Mouse (Mus musculus) lung, postnatal 36 days (tissue): ENCODE measurements around the gene Hps6.
"Not testable (repeated sequence)": the region's sequence is repeated elsewhere in the genome, so short reads cannot be mapped to it uniquely, and the experiment has no call there.

Source experiments
- DNase-seq: peaks from one replicate; pipeline ENCODE4 v3.0.0; 2022; ENCODE audit warnings: mixed read lengths

Hps6 gene

GRCm38 (mm10) chr19:46003371-46004226 lies at the start of gene Hps6:
Gene Hps6, plus strand, starts transcription at chr19:46003508.
- peak; percentile 94 for DNase-seq

GRCm38 (mm10) chr19:45956736-45957135 lies 46.6 kb upstream of the Hps6 start:
- no peak for DNase-seq

DNA sequence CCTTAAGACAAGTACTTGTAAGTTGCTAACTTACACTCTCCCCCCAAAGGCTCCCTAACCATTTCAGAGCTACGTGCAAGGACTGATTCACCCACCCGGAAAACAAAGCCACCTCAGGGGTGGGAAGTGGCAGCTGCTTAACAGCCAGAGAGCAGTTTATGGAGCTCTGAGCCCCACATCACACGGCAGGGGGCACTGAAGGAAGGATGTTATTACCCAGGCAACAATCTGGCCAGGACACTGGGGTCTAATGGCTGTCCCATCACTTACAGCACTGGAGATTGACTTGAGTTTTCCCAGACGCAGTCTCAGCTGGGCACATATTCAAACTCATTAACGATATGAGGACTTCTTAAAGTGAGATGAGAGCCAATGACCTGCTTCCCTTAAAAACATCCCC lies 42.5 kb upstream of the Hps6 start:
- no peak for DNase-seq

GRCm38 (mm10) chr19:45984379-45984778 lies 18.9 kb upstream of the Hps6 start:
- no peak for DNase-seq

- no peak for DNase-seq
Measured at GRCm38 (mm10) chr19:45988238-45988637, 15.1 kb upstream of the Hps6 start.

DNA sequence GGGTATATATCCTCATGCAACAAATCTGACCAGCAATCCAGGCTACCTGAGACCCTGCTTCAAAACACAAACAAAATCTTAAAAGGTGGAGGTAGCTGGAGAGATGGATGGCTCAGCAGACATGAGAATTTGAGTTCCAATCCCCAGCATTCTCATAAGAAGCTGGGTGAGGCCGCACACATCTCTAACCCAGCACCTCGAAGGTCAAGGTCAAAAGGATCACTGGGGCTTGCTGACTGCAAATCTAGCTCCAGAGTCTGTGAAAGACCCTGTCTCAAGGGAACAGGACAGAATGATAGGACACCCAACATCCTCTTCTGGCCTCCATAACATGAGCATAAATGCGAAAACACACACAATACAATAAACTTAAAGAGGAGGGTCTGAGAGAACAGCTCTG lies 12.1 kb upstream of the Hps6 start:
- DNase-seq: no peak

- DNase-seq: not testable (repeated sequence)
Measured at GRCm38 (mm10) chr19:45993441-45993840, 9.9 kb upstream of the Hps6 start.

DNA sequence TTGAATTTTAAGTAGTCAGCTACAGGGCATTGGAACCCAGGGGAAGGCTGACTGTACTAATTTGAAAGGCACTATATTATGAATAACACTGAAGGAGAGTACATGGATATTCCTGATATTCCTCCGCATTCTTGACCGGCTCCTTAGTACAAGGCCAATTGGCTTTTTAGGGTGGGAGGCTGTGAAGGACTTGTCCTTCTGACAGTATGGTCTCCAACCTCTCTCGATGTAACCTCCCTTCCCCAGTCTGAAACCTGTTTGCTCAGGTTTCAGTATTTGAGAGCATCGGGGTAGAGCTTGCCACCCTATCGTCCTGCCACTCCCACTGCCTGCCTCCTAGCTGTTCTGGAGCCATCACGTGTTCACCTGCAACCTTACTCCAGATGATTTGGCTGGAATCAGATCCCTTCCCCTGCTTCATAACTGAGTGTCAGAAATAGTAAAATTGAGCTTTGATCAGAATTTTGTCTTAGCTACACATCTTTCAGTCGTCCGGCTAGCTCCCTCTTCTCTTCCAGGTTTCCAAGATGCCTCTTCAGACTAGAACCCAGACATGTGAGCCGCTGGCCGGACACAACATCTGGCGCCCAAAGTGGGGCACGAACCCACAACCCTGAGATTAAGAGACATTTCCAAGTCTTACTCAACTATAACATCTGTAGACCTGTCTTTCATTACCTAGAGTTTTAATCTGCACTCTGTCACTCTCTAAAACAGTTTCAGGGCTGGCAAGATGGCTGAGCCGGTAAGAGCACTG lies 9.1 kb upstream of the Hps6 start:
- DNase-seq: no peak

GRCm38 (mm10) chr19:45997365-45997764 lies 5.9 kb upstream of the Hps6 start:
- DNase-seq: no peak

DNA sequence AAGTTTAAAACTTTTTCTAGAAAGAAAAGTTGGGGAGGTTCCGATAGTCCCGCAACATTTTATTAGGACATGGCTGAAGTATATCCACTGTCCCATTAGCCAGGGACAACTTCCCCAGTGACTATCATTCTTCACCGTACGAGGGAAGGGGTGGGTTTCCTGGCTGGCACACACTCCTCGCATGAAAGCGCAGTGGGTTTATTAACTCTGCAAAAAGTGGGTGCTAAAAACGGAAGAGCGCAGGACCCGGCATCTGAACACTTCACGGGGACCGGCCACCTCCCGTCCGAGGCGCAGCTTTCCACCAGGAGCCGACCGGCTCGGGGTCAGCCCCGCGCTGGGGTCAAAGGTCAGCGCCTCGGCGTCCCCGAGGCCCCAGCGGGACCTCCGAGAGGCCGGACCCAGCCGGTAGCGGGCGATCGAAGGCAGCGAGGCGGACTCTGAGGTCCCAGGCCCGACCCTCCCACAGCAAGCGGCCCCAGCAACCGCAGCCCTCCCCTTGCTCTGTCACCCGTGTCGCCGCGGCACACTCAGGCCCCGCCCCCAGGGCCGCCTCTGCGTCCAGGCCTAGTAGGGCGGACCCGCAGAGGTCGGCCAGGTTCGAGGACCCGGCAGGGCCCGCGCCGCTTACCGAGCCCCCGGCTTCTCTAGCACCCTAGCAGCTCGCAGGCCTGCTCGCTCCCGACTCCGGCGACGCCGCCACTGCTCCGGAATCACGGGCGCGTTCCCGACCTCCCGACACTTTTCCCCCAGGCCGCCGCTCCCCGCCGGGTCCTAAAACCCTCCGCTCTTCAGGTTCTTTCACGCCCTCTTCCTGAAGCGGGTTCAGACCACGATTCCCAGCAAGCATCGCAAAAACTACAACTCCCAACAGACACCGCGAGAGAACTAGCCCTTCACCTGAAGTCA lies 5.3 kb upstream of the Hps6 start, which contains the start of gene Armh3:
Gene Armh3 (minus strand): TSS at position 704 of the 909 bp plus-strand sequence.
- DNase-seq: peak; percentile 97

DNA sequence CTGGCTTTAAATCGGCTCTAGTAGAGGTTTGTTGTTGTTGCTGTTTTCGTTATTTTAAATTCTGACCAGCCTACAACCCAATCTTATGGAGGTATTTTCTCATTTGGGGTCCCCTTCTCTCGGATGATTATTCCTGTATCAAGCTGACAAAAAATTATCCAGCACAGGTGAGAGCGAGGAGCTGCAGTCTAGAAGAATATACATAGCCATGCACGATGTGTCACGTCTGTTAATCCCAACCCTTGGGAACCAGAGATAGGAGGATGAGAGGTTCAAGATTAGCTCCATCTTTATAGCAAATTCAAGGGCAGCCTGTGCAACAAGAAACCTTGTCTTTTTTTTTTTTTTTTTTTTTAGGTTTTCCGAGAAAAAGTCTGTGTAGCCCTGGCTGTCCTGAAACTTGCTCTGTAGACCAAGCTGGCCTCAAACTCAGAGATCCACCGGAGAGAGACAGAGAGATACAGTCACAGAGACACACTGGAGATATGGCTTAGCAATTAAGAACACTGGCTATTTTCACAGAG lies 4.6 kb upstream of the Hps6 start:
- DNase-seq: no peak

GRCm38 (mm10) chr19:45999378-45999777 lies 3.9 kb upstream of the Hps6 start:
- DNase-seq: no peak

- peak; percentile 41 for DNase-seq
Measured at GRCm38 (mm10) chr19:46002279-46002678, 1.0 kb upstream of the Hps6 start.

DNA sequence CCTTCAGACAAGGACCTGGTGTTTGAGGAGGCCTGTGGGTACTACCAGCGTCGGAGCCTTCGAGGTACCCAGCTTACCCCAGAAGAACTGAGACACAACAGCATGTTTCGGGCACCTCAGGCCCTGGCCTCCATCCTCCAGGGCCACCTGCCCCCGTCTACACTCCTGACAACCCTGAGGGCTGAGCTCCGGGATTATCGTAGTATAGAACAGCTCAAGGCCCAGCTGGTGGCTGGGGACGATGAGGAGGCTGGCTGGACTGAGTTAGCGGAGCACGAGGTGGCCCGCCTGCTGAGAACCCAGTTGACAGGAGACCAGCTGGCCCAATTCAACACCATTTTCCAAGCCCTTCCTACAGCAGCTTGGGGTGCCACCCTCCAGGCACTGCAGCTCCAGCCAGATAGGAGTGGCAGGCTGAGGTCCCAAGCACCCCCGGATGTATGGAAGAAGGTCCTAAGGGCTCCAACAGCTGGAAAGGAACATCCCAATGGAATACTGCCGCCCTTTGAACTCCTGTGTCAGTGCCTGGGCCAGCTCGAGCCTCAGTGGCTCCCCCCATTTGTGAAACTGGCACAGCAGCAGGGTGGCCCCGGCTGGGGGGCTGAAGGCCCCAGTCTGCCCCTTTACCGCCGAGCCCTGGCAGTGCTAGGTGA lies 1.6 kb downstream of the Hps6 start:
- no peak for DNase-seq

GRCm38 (mm10) chr19:46005680-46006079 lies 2.4 kb downstream of the Hps6 start:
- DNase-seq: no peak

DNA sequence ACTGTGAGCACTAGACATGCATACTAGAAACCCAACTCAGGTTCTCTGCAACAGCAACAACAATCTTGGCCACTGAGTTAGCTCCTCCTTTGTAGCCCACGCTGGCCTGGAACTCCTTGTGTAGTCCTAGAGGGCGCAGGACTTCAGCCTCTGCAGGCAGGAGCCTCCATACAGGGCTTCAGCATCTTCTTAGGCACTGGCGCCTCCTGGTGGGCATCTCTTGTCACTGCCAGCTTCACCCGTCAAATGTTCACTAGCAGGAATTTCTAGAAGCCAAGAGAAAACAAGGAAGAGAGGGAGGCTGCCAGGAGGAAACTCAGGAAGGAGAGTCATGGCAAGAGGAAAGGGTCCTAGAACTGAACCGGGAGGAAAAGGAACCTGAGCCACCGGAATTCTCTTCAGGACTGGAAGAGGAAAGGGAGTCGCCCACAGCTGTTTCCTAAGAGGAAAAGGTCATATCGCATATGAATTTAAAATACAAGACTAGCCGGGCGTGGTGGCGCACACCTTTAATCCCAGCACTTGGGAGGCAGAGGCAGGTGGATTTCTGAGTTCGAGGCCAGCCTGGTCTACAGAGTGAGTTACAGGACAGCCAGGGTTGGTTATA lies 11.4 kb downstream of the Hps6 start:
- peak; percentile 96 for DNase-seq

DNA sequence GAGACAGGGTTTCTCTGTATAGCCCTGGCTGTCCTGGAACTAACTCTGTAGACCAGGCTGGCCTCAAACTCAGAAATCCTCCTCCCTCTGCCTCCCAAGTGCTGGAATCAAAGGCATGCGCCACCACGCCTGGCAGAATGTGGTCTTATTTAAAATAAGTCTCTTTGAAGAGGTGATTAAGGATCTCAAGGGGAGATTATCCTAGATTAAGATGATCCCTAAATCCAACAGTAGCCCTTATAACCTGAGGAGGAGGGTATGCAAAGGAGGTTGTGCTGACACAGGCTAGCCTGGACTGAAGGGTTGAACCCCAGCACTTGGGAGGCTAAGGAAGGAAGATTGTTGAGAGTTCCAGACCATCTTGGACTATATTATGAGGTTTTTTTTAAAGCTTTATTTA lies 12.7 kb downstream of the Hps6 start:
- DNase-seq: no peak

DNA sequence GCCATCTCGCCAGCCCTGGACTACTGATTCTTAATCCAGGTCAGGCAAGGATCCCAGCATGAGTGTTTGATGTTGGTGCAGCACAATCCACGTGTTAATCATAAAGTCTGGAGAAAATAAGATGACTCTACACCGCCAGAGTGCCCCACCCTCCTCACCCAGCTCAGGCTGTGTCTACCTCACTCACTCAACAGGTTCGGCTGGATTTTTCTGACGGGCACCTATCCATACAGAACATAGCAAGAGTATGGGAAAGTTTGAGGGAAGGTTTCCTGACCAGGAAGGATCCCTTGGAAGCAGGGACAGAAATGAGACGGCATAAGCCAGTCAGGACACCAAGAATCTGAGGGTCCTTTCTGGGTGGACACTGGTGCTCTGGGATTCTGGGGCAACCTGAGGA lies 21.7 kb downstream of the Hps6 start:
- peak; percentile 70 for DNase-seq

GRCm38 (mm10) chr19:46026567-46026966 lies 23.3 kb downstream of the Hps6 start:
- no peak for DNase-seq

- DNase-seq: no peak
Measured at GRCm38 (mm10) chr19:46028747-46029320, 25.5 kb downstream of the Hps6 start.

GRCm38 (mm10) chr19:46029652-46030051 lies 26.3 kb downstream of the Hps6 start:
- no peak for DNase-seq
